Mouse (Mus musculus): ENCODE results near the gene Eml4. TPM values are rescaled to one million over a fixed set of nuclear protein-coding genes. Genes with fewer than 3 reads are reported as not detected.

The Eml4 gene
- polyA plus RNA-seq, 1 experiment from 2014 or later: 24.4 TPM

DNA sequence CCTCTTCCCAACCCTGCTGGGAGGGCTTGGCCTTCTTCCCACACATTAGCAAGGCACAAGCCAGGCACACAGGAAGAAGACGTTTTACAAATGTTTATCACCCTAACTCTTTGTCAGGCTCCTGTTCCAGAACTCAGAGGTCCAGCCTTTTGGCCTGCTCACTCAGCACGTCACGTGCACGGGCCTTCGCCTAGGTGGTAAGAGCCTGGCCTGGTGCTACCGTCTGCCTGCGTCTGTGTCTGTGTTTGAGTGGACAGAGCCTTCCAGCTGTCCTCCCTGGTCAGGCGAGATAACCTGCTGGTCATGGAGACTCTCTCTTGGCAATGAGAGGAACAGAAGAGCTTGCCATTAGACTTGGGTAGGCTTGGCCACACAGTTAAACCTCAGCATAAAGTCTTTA, 100.6 kb downstream of the Eml4 start:
- ATAC-seq (replicated peaks; ENCODE audit: insufficient number of reproducible peaks, low FRiP score, low TSS enrichment): no peak
- H3K4me3 ChIP-seq (ENCODE audit: low read depth, low read length): no peak overlapping the region
- H3K4me2 ChIP-seq: no peak overlapping the region
- H3K4me1 ChIP-seq (ENCODE audit: control insufficient read depth, insufficient read depth, low read length): no peaks in the 10 kb centered on the region
- H3K9me3 ChIP-seq (replicated peaks; ENCODE audit: control insufficient read depth, low read length): no peaks in the 10 kb centered on the region
- H3K27me3 ChIP-seq (ENCODE audit: control insufficient read depth, insufficient read depth, low read length): no peaks in the 10 kb centered on the region
- H3K36me3 ChIP-seq (ENCODE audit: control insufficient read depth, insufficient read depth, low read length): peaks cover 31% of the 10 kb centered on the region
- no peak overlapping the region for H3K27ac ChIP-seq (ENCODE audit: low read depth, low read length)
- 81% methylated on average over 8 of the region's 8 CpGs for WGBS (ENCODE audit: insufficient replicate concordance)
- H3K9ac ChIP-seq (ENCODE audit: low read depth, low read length): no peak overlapping the region

- ATAC-seq (replicated peaks; ENCODE audit: insufficient number of reproducible peaks, low FRiP score, low TSS enrichment): no peak
- Histone ChIP-seq H3K4me1 (ENCODE audit: control insufficient read depth, insufficient read depth, low read length) (no peaks in the 10 kb centered on the region), H3K4me2 (no peak overlapping the region), H3K9ac (ENCODE audit: low read depth, low read length) (no peak overlapping the region), H3K27ac (ENCODE audit: low read depth, low read length) (no peak overlapping the region), H3K36me3 (ENCODE audit: control insufficient read depth, insufficient read depth, low read length) (peaks cover 35% of the 10 kb centered on the region), H3K4me3 (ENCODE audit: low read depth, low read length) (no peak overlapping the region), H3K9me3 (replicated peaks; ENCODE audit: control insufficient read depth, low read length) (no peaks in the 10 kb centered on the region), H3K27me3 (ENCODE audit: control insufficient read depth, insufficient read depth, low read length) (no peaks in the 10 kb centered on the region)
- 91% methylated on average over 3 of the region's 3 CpGs for WGBS (ENCODE audit: insufficient replicate concordance)
Observed at GRCm38 (mm10) chr17:83451796-83452195, 101.1 kb downstream of the Eml4 start.

DNA sequence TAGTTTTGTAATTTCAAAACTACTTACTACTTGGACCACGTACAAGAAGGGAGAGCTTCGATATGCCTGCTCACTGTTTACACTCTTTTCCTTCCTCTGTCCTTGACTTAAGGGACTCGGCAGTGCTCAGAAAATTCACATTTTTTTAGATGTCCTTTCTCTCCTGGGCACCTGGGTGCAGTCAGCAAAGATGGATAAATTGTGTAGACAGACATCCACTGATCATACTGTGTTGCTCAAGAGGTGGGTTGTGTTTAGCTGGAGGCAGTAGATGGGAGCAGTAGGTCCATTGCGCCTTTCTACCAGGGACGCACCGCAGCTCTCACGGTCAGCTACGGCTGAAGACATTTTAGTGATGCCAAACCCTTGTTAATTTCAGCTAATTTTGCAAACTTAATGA, 101.7 kb downstream of the Eml4 start:
- Histone ChIP-seq H3K36me3 (ENCODE audit: control insufficient read depth, insufficient read depth, low read length) (peaks cover 36% of the 10 kb centered on the region), H3K4me2 (no peak overlapping the region), H3K9ac (ENCODE audit: low read depth, low read length) (no peak overlapping the region), H3K4me3 (ENCODE audit: low read depth, low read length) (no peak overlapping the region), H3K4me1 (ENCODE audit: control insufficient read depth, insufficient read depth, low read length) (no peaks in the 10 kb centered on the region), H3K9me3 (replicated peaks; ENCODE audit: control insufficient read depth, low read length) (no peaks in the 10 kb centered on the region), H3K27me3 (ENCODE audit: control insufficient read depth, insufficient read depth, low read length) (no peaks in the 10 kb centered on the region), H3K27ac (ENCODE audit: low read depth, low read length) (no peak overlapping the region)
- ATAC-seq (replicated peaks; ENCODE audit: insufficient number of reproducible peaks, low FRiP score, low TSS enrichment): no peak
- 91% methylated on average over 8 of the region's 8 CpGs for WGBS (ENCODE audit: insufficient replicate concordance)

DNA sequence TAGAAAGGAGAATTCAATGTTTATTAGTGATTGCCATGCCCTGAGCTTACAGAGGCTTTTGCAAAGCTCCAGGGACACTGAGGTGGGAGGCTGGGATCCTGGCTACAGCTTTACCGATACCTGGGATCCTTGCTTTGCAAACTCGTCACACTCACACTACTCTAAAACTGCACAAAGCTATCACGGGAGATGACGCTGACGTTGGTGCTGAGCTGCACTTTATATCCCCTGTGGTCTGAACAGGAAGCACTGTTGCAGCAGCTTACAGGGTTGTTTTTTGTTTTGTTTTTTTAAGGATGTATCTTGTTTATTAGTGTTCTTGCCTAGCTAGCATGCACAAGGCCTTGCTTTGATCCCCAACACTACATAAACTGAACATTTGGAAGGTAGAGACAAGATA, 102.9 kb downstream of the Eml4 start:
- 80% methylated on average over 5 of the region's 5 CpGs for WGBS (ENCODE audit: insufficient replicate concordance)

GRCm38 (mm10) chr17:83457271-83457670, 106.5 kb downstream of the Eml4 start:
- Histone ChIP-seq H3K36me3 (ENCODE audit: control insufficient read depth, insufficient read depth, low read length) (peaks cover 26% of the 10 kb centered on the region; the same call in 1 of the 2 replicates), H3K9ac (ENCODE audit: low read depth, low read length) (no peak overlapping the region), H3K4me3 (ENCODE audit: low read depth, low read length) (no peak overlapping the region), H3K4me2 (no peak overlapping the region), H3K4me1 (ENCODE audit: control insufficient read depth, insufficient read depth, low read length) (no peaks in the 10 kb centered on the region), H3K27me3 (ENCODE audit: control insufficient read depth, insufficient read depth, low read length) (no peaks in the 10 kb centered on the region), H3K9me3 (replicated peaks; ENCODE audit: control insufficient read depth, low read length) (no peaks in the 10 kb centered on the region), H3K27ac (ENCODE audit: low read depth, low read length) (no peak overlapping the region)
- WGBS (ENCODE audit: insufficient replicate concordance): 65% methylated on average over 1 of the region's 1 CpGs
- ATAC-seq (replicated peaks; ENCODE audit: insufficient number of reproducible peaks, low FRiP score, low TSS enrichment): no peak

More for the DNA sequence above, 102.9 kb downstream of the Eml4 start:
- Histone ChIP-seq H3K9ac (ENCODE audit: low read depth, low read length) (no peak overlapping the region), H3K9me3 (replicated peaks; ENCODE audit: control insufficient read depth, low read length) (no peaks in the 10 kb centered on the region), H3K36me3 (ENCODE audit: control insufficient read depth, insufficient read depth, low read length) (peaks cover 36% of the 10 kb centered on the region), H3K27me3 (ENCODE audit: control insufficient read depth, insufficient read depth, low read length) (no peaks in the 10 kb centered on the region), H3K27ac (ENCODE audit: low read depth, low read length) (no peak overlapping the region), H3K4me1 (ENCODE audit: control insufficient read depth, insufficient read depth, low read length) (no peaks in the 10 kb centered on the region), H3K4me3 (ENCODE audit: low read depth, low read length) (no peak overlapping the region), H3K4me2 (no peak overlapping the region)
- ATAC-seq (replicated peaks; ENCODE audit: insufficient number of reproducible peaks, low FRiP score, low TSS enrichment): no peak

DNA sequence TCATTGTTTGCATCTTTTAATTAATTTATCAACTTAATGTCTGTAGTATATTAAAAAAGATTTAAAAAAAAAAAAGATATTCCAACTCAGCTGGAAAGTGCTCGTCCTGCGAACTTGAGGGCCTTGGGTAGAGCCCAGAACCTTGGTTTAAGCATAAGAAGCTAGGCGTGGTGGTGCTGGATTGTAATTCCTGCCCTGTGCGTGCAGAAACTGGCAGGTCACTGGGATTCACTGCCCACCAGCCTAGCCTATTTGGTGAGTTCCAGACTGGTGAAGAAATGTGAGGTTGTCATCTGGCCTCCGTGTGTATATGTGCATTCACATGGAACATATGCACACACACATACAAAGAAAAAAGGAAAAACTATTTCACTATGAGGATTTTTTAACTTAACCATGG, 115.2 kb downstream of the Eml4 start:
- 95% methylated on average over 5 of the region's 5 CpGs for WGBS (ENCODE audit: insufficient replicate concordance)
- Histone ChIP-seq H3K9me3 (replicated peaks; ENCODE audit: control insufficient read depth, low read length) (no peaks in the 10 kb centered on the region), H3K4me2 (no peak overlapping the region), H3K36me3 (ENCODE audit: control insufficient read depth, insufficient read depth, low read length) (peaks cover 19% of the 10 kb centered on the region), H3K4me3 (ENCODE audit: low read depth, low read length) (no peak overlapping the region), H3K4me1 (ENCODE audit: control insufficient read depth, insufficient read depth, low read length) (no peaks in the 10 kb centered on the region), H3K27ac (ENCODE audit: low read depth, low read length) (no peak overlapping the region), H3K9ac (ENCODE audit: low read depth, low read length) (no peak overlapping the region), H3K27me3 (ENCODE audit: control insufficient read depth, insufficient read depth, low read length) (no peaks in the 10 kb centered on the region)
- no peak for ATAC-seq (replicated peaks; ENCODE audit: insufficient number of reproducible peaks, low FRiP score, low TSS enrichment)

DNA sequence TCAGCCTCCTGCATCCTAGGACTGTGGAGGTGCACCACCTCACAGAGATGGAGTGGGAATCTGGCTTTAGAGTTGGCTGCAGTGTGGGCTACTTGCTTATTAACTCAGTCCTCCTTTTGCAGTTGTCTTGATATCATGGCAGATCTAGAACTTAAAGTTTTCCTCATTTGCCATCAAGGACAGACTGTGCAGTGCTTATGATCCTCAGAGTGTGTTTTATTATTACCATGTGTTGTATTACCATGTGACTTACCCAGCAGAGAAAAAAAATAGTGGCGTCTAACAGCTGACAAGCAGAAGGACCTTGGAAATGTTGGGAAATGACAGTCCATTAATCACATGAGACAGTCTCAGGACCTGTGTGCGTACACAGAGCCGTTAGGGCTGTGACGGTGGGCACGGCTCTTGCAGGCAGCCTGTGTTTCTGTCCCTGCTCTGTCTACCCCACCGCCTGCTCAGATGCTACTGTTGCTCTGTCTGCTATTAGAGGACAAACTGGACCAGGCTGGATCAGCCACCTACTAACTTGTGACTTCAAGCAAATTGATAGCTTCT, 116.0 kb downstream of the Eml4 start:
- Histone ChIP-seq H3K4me3 (ENCODE audit: low read depth, low read length) (no peak overlapping the region), H3K4me1 (ENCODE audit: control insufficient read depth, insufficient read depth, low read length) (no peaks in the 10 kb centered on the region), H3K27ac (ENCODE audit: low read depth, low read length) (no peak overlapping the region), H3K4me2 (no peak overlapping the region), H3K9ac (ENCODE audit: low read depth, low read length) (no peak overlapping the region), H3K27me3 (ENCODE audit: control insufficient read depth, insufficient read depth, low read length) (no peaks in the 10 kb centered on the region), H3K9me3 (replicated peaks; ENCODE audit: control insufficient read depth, low read length) (no peaks in the 10 kb centered on the region), H3K36me3 (ENCODE audit: control insufficient read depth, insufficient read depth, low read length) (peaks cover 19% of the 10 kb centered on the region)
- 72% methylated on average over 6 of the region's 6 CpGs for WGBS (ENCODE audit: insufficient replicate concordance)
- ATAC-seq (replicated peaks; ENCODE audit: insufficient number of reproducible peaks, low FRiP score, low TSS enrichment): no peak

DNA sequence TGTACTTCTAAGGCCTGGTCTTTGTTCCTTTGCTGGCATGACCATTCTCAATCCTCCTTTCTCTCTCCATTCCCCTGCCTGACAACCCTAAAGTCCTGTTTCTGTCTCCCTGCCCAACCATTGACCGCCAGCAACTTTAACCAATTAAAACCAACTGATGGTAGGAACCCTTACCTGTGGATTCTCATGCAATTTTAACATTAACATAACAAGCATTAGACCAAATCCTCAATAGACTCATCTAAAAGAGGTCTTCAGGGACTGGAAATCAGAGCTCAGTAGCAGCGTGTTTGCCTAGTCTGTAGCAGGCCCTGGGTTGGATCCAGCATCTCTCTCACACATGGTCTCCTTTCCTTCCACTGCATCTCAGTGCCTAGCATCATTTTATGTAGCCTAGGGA, 118.9 kb downstream of the Eml4 start:
- no peak overlapping the region for H3K4me3 ChIP-seq (ENCODE audit: low read depth, low read length)
- WGBS (ENCODE audit: insufficient replicate concordance): 92% methylated on average over 2 of the region's 2 CpGs
- no peak overlapping the region for H3K27ac ChIP-seq (ENCODE audit: low read depth, low read length)
- peaks cover 26% of the 10 kb centered on the region for H3K36me3 ChIP-seq (ENCODE audit: control insufficient read depth, insufficient read depth, low read length)
- no peak overlapping the region for H3K9ac ChIP-seq (ENCODE audit: low read depth, low read length)
- no peaks in the 10 kb centered on the region for H3K27me3 ChIP-seq (ENCODE audit: control insufficient read depth, insufficient read depth, low read length)
- no peak overlapping the region for H3K4me2 ChIP-seq
- no peaks in the 10 kb centered on the region for H3K4me1 ChIP-seq (ENCODE audit: control insufficient read depth, insufficient read depth, low read length)
- no peak for ATAC-seq (replicated peaks; ENCODE audit: insufficient number of reproducible peaks, low FRiP score, low TSS enrichment)
- H3K9me3 ChIP-seq (replicated peaks; ENCODE audit: control insufficient read depth, low read length): no peaks in the 10 kb centered on the region

GRCm38 (mm10) chr17:83477089-83477488, 126.4 kb downstream of the Eml4 start:
- no peak overlapping the region for H3K4me2 ChIP-seq
- ATAC-seq (replicated peaks; ENCODE audit: insufficient number of reproducible peaks, low FRiP score, low TSS enrichment): no peak
- no peak overlapping the region for H3K27ac ChIP-seq (ENCODE audit: low read depth, low read length)
- peaks cover 39% of the 10 kb centered on the region for H3K36me3 ChIP-seq (ENCODE audit: control insufficient read depth, insufficient read depth, low read length)
- WGBS (ENCODE audit: insufficient replicate concordance): 93% methylated on average over 12 of the region's 12 CpGs
- H3K9ac ChIP-seq (ENCODE audit: low read depth, low read length): no peak overlapping the region
- no peaks in the 10 kb centered on the region for H3K9me3 ChIP-seq (replicated peaks; ENCODE audit: control insufficient read depth, low read length)
- H3K27me3 ChIP-seq (ENCODE audit: control insufficient read depth, insufficient read depth, low read length): no peaks in the 10 kb centered on the region
- no peak overlapping the region for H3K4me3 ChIP-seq (ENCODE audit: low read depth, low read length)
- no peaks in the 10 kb centered on the region for H3K4me1 ChIP-seq (ENCODE audit: control insufficient read depth, insufficient read depth, low read length)
